Mouse (Mus musculus): ENCODE data around the gene Chmp6. TPM values are rescaled to one million over a fixed set of nuclear protein-coding genes. Genes with fewer than 3 reads are reported as not detected.

Gene Chmp6
- total RNA-seq (2023; ENCODE audit: inconsistent age), result 22.9 to 41.6 TPM (median 35.1 TPM) in 4 replicates

DNA sequence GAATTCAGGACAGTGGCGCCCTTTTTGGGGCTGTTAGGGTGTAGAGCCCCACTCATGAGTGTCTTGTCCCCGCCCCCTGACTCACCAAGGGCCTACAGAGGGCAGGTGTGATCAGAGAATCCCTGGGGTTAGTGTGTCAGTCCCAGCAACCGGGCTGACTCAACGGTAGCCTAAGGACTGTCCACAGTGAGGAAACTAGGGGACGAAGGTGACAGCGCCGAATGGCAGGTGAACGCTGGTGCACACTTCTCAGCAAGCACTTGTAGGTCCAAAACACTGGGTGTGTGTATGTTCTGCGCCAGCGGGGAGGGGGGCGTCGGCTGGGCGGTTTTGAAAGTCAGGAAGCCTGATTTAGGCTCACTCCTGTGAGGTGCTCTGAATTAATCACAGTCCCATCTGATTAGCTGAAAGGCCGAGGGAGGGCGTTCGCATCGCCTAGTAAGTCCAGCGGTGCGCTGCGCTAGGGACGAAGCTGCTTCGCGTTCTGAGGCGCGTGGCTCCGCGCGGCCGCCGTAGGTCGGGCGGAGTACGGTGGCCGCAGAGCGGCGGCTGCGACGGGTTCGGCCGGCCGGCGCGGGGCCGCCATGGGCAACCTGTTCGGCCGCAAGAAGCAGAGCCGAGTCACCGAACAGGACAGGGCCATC is at the start of gene Chmp6:
Gene Chmp6, plus strand, starts transcription at position 151 of the 644 bp plus-strand sequence.

DNA sequence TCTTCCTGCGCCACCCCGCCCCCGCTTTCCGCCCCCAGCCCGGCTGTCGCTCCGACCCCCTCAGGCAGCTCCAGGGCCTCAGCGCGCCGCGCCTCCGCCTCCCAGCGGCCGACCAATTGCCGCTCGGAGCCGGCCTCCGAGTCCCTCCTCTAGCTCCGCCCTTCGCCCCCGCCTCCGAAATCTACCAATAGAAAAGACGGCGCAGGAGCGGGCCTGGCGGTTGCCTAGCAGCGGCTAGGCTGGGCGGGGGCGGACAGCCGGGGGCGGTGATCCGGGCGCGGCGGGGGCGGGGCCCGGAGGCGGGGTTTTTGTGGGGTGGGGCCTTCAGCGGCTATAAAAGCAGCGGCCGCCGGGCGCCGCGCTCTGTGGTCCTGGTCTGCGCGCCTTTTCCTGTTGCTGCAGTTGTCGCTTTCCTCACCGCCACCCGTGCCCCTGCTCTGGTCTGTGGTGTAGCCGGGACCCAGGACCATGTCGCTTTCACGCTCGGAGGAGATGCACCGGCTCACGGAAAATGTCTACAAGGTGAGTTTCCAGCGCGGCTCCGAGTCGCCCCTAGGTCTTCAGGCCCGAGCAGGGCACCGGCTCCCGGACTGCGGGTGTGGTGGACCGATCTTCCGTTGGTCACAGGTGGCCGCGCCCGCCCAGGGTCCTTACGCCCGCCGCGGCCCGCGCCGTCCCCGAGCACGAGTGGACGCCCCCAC is 29.6 kb downstream of the Chmp6 start, which contains the start of gene Baiap2:
Gene Baiap2, plus strand, starts transcription at position 37 of the 701 bp plus-strand sequence.

Other genes starting within 250 kb of the Chmp6 start
- gene Baiap2, start 29.3 kb downstream of the Chmp6 start, total RNA-seq (2023; ENCODE audit: inconsistent age), result 22.8 to 27.1 TPM (median 24.4 TPM) in 4 replicates
- gene Aatk, start 133.7 kb downstream of the Chmp6 start, total RNA-seq (2023; ENCODE audit: inconsistent age), result 0.21 TPM in 1 of 4 replicates, not detected in the others
- 14.4 to 20.4 TPM (median 17.4 TPM) in 4 replicates for gene Cep131, start 173.4 kb downstream of the Chmp6 start, total RNA-seq (2023; ENCODE audit: inconsistent age)
- 17.1 to 25.3 TPM (median 18.5 TPM) in 4 replicates for gene Tepsin, start 185.3 kb downstream of the Chmp6 start, total RNA-seq (2023; ENCODE audit: inconsistent age)
- gene Ndufaf8, start 185.5 kb downstream of the Chmp6 start, total RNA-seq (2023; ENCODE audit: inconsistent age), result 26.4 to 49.1 TPM (median 33.9 TPM) in 4 replicates
- 95.8 to 106 TPM (median 104 TPM) in 4 replicates for gene Slc38a10, start 237.9 kb downstream of the Chmp6 start, total RNA-seq (2023; ENCODE audit: inconsistent age)